Mouse (Mus musculus) brain, embryonic 14.5 days (tissue): ENCODE data around the gene 4930550C14Rik.

ENCODE experiments used
- CTCF ChIP-seq: fragments of 200-500 bp; IDR thresholded peaks from 2 replicates; pipeline ENCODE4 v1.5.1; 2012; ENCODE audit warnings: inconsistent platforms, mild to moderate bottlenecking, moderate library complexity, borderline replicate concordance; ENCODE audit not compliant: insufficient read depth, insufficient read length; ENCODE audit errors: extremely low read depth
- POLR2A ChIP-seq: fragments of 200-500 bp; IDR thresholded peaks from 2 replicates; pipeline ENCODE4 v1.6.1; 2012; ENCODE audit warnings: mild to moderate bottlenecking, inconsistent platforms, borderline replicate concordance; ENCODE audit not compliant: poor library complexity, insufficient read depth, insufficient read length, severe bottlenecking; ENCODE audit errors: extremely low read depth

DNA sequence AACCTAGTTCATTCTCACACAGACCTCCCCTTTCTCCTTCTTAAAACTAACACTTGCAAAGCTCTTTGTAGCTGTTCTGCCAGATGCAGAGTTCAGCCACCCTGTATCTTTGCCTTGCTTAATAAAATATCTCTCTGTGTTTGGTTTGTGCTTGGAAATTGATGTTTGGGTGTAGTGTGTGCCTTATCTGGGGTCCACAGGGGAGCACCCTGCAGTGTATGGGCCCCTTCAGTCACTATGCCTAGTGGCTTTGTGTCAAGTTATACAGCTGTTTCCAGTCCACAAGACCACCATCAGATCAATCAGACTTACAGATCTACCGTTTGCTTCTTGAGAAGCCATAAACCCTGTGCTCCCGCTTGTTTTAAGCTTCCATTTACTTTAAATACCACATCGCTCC is 7.3 kb downstream of the 4930550C14Rik start:
- TF ChIP-seq CTCF (no peak), POLR2A (no peak)
